Mouse (Mus musculus) kidney, adult 2 months (tissue): ENCODE measurements around the gene Fam222b. TPM values are rescaled to one million over a fixed set of nuclear protein-coding genes. Genes with fewer than 3 reads are reported as not detected.
A peak's percentile ranks its signal among the peaks of the same experiment; 100 is the strongest.

Experiments used
- DNase-seq: peaks from one replicate; pipeline ENCODE4 v3.0.0; 2021
- H3K27ac ChIP-seq: fragments of 200-500 bp; 2 replicates; pipeline ENCODE4 v1.5.1; 2012; ENCODE audit warnings: low read depth, low read length, control low read depth, inconsistent platforms; ENCODE audit not compliant: insufficient read depth
- H3K27me3 ChIP-seq: fragments of 200-500 bp; replicated peaks from 2 replicates; pipeline ENCODE4 v1.6.1; 2012; ENCODE audit warnings: mild to moderate bottlenecking, moderate library complexity, low read length, inconsistent platforms; ENCODE audit not compliant: control insufficient read depth, insufficient read depth
- H3K36me3 ChIP-seq: fragments of 200-500 bp; 2 replicates; pipeline ENCODE4 v1.6.1; 2012; ENCODE audit warnings: mild to moderate bottlenecking, moderate library complexity, low read length, inconsistent platforms; ENCODE audit not compliant: control insufficient read depth, insufficient read depth
- H3K4me1 ChIP-seq: fragments of 200-500 bp; 2 replicates; pipeline ENCODE4 v1.6.1; 2011; ENCODE audit warnings: low read length; ENCODE audit not compliant: control insufficient read depth, insufficient read depth
- H3K4me3 ChIP-seq: fragments of 200-500 bp; 2 replicates; pipeline ENCODE4 v1.5.1; 2011; ENCODE audit warnings: mild to moderate bottlenecking, low read depth, low read length, control low read depth; ENCODE audit not compliant: insufficient read depth
- CTCF ChIP-seq: fragments of 200-500 bp; conservative IDR thresholded peaks from 2 replicates; pipeline ENCODE4 v1.5.1; 2011; ENCODE audit warnings: low read depth, mild to moderate bottlenecking, control low read depth, low read length, moderate library complexity, mixed read lengths; ENCODE audit not compliant: insufficient read depth, insufficient read length
- POLR2A ChIP-seq: fragments of 200-500 bp; IDR thresholded peaks from one replicate; pipeline ENCODE4 v1.6.1; 2011; ENCODE audit warnings: low read depth, low read length, control low read depth
- WGBS: fragments of 180-500 bp; shearing (Covaris S2); methylation state at CpG from one replicate; pipeline ENCODE4 v1.1.7; 2018; 5-methylcytosine and 5-hydroxymethylcytosine counted together
- polyA plus RNA-seq: library from polyadenylated mRNA; depleted of rRNA; stranded (reverse); fragments of >200 nt; gene quantifications from 2 replicates; pipeline ENCODE4 v1.2.3, GENCODE M21; 2012

Gene Fam222b
- polyA plus RNA-seq, 1 experiment, result 13.4 TPM

DNA sequence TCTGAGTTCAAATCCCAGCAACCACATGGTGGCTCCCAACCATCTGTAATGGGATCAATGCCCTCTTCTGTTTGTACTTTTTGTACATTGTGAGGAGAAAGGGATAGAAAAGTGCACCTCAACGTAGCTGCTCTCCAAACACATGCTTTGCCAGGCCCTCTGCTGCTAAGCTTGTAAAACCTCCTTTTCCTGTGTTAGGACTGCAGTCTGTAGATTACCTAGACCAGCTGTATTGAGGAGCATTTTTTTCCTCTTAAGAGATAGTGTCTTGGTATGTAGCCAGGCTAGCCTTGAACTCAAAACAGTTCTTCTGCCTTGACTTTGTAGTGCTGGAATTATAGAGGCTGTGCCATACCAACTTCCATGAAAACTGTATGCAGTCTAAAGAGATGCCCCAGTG, 41.7 kb downstream of the Fam222b start:
- no peak overlapping the region; the same call in 1 of the 2 replicates for H3K27ac ChIP-seq
- H3K4me1 ChIP-seq, result peaks cover 16% of the 10 kb centered on the region; the same call in 1 of the 2 replicates
- H3K4me3 ChIP-seq, result no peak overlapping the region
- no peaks in the 10 kb centered on the region for H3K27me3 ChIP-seq
- no peak for DNase-seq
- no peak for TF ChIP-seq CTCF
- no peak for TF ChIP-seq POLR2A
- H3K36me3 ChIP-seq, result no peaks in the 10 kb centered on the region
- WGBS, result 71% methylated on average over 1 of the region's 1 CpGs

DNA sequence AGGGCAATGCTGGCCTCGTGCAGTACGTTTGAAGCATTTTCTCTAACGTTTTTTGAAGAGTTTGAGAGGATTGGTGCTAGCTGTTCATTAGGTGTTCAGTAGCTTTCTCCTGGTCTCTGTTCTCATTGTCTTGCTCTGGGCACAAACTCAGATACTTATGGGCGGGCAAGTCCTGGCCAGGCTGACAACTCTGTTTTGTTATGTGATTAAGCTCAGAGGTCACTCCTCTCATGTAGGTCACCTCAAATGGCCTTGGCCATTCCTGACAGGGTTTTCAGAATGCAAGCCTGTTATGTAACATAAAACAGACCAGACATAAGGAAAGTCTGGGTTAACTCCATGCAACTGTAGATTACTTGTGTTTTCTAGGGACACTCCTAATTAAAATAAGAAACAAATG, 43.1 kb downstream of the Fam222b start:
- peak; percentile 70 for DNase-seq
- Histone ChIP-seq H3K4me3 (no peak overlapping the region), H3K27me3 (no peaks in the 10 kb centered on the region), H3K36me3 (no peaks in the 10 kb centered on the region), H3K27ac (peak overlapping the region; percentile 81), H3K4me1 (peaks cover 27% of the 10 kb centered on the region; the same call in 1 of the 2 replicates)
- TF ChIP-seq POLR2A (no peak), CTCF (no peak)
- 36% methylated on average over 4 of the region's 4 CpGs for WGBS

DNA sequence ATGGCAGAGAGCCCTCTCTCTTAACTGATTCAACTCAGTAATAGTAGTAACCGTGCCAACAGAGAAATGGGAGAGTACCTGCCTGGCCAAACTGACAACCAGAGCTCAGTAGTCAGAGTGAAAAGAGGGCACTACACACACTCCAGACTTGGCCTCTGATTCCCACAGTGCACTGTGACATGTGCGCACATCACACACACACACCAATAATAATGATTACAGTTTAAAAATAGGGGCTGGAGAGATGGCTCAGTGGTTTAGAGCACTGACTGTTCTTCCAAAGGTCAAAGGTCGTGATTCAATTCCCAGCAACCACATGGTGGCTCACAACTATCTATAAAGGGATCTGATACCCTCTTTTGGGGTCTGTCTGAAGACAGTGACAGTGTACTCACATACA, 43.6 kb downstream of the Fam222b start:
- peak; percentile 41 for DNase-seq
- Histone ChIP-seq H3K36me3 (no peaks in the 10 kb centered on the region), H3K27me3 (no peaks in the 10 kb centered on the region), H3K27ac (peak overlapping the region; percentile 27), H3K4me1 (peaks cover 30% of the 10 kb centered on the region), H3K4me3 (no peak overlapping the region)
- WGBS, result 62% methylated on average over 3 of the region's 3 CpGs
- no peak for TF ChIP-seq POLR2A
- no peak for TF ChIP-seq CTCF

DNA sequence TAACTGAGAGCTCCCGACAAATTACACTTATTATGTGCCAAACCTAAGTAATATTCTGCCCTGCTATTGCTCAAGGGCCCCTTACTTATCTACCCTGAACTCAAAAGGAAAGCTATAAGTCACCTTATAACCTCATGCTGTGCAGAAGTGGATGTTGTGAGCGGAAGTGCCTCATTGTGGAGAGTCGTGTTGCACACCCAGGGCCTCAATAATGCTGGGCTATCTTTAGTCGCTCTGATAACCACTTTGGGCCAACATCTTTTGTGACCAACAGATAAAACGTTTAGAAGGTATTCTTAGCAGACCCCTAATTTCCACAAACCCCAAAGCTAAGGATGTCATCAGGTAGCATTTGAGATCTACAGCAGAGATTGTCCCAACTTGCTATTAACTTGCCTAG, 46.2 kb downstream of the Fam222b start:
- DNase-seq, result no peak
- Histone ChIP-seq H3K27me3 (no peaks in the 10 kb centered on the region), H3K27ac (no peak overlapping the region), H3K36me3 (no peaks in the 10 kb centered on the region), H3K4me1 (peaks cover 27% of the 10 kb centered on the region), H3K4me3 (no peak overlapping the region)
- WGBS, result 76% methylated on average over 5 of the region's 5 CpGs
- TF ChIP-seq POLR2A (no peak), CTCF (no peak)

DNA sequence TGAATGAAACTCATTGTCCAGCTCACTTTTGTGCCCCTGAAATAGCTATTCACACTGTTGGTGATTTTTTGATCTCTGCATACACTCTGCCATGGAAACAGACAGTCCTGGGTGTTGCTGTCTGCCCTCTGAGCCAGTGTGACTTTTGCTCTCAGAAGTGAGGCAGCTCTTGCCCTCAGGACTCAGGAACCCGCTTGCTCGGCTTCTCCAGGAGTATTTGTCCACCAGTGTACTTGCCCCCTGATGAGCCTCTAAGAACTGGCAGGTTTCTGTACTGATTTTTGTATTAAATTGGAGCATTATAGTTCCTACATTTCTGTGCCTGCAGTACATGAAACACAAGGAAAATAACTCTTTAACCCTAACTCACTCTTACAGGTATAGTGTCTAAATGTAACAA, 49.1 kb downstream of the Fam222b start:
- TF ChIP-seq POLR2A (no peak), CTCF (no peak)
- peak; percentile 54 for DNase-seq
- H3K4me1 ChIP-seq, result peaks cover 19% of the 10 kb centered on the region
- H3K4me3 ChIP-seq, result no peak overlapping the region
- H3K36me3 ChIP-seq, result no peaks in the 10 kb centered on the region
- 48% methylated on average over 2 of the region's 2 CpGs for WGBS
- peak overlapping the region; percentile 63; the same call in 1 of the 2 replicates for H3K27ac ChIP-seq
- no peaks in the 10 kb centered on the region for H3K27me3 ChIP-seq

DNA sequence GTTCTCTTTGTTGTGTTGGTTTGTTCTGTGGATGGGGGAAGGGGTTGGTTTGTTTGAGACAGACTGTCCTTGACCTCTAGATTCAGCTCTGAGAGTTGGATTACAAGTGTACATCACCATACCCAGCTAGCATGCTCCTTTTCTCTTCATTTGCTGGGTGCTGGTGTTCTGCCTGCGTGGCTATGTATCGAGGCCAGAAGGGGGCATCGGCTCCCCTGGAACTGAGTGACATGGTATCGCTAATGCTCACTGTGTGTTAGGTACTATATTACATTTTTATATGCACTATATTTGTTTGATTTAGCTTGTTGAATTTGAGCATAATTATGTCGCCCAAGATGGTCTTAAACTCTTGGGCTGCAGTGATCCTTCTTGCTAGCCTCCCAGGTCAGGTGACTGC, 51.7 kb downstream of the Fam222b start:
- H3K27ac ChIP-seq, result peak overlapping the region; percentile 42; the same call in 1 of the 2 replicates
- H3K27me3 ChIP-seq, result no peaks in the 10 kb centered on the region
- no peak overlapping the region for H3K4me3 ChIP-seq
- H3K4me1 ChIP-seq, result peaks cover 19% of the 10 kb centered on the region
- no peak for DNase-seq
- TF ChIP-seq CTCF (peak; percentile 29; the same call in 1 of the 2 replicates), POLR2A (no peak)
- WGBS, result 85% methylated on average over 5 of the region's 5 CpGs
- no peaks in the 10 kb centered on the region for H3K36me3 ChIP-seq

DNA sequence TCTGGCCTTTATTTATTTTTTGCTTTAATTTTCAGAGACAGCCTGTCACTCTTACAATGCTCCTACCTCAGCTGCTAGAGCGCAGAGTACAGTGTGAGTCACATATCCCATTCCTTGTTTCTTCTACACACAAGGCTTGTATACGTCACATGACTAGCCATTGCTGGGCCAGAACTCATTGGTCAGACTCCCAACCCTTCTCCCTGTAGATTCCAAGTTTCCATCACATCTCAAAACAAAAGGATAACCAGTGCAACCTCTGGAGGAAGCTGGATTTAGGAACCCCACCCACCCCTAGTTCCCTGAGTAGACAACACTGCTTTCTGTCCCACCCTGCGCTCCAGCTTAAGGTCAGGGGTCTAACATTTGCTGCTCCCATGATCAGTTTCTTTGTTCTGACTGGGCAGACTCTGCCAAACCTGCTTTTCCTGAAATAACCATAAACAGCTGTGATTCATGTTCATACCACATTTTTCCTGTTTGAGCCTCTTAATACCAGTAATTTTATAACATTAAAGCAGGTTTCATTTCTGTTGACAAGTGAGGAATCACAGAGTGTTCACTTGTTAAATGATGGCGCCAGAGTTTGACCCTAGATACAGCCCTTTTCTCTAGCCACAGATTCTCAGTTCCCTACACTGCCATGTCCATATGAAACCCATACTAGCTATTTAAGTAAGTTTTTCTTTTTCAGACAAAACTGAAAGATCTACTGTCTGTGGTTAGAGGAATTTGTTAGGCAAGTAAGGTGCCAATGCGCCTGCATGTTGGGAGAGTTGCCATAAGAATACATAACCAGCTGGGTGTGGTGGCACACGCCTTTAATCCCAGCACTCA, 52.5 kb downstream of the Fam222b start:
- DNase-seq, result no peak
- TF ChIP-seq CTCF (no peak), POLR2A (no peak)
- H3K36me3 ChIP-seq, result no peaks in the 10 kb centered on the region
- 78% methylated on average over 6 of the region's 6 CpGs for WGBS
- H3K27ac ChIP-seq, result peak overlapping the region; percentile 42; the same call in 1 of the 2 replicates
- H3K4me3 ChIP-seq, result no peak overlapping the region
- peaks cover 12% of the 10 kb centered on the region for H3K4me1 ChIP-seq
- H3K27me3 ChIP-seq, result no peaks in the 10 kb centered on the region
